Mouse (Mus musculus) liver, embryonic 14 days (tissue): Measurements from ENCODE around the gene Apobec3. TPM values are rescaled to one million over a fixed set of nuclear protein-coding genes. Genes with fewer than 3 reads are reported as not detected.

Experiments
- polyA plus RNA-seq: library from polyadenylated mRNA; depleted of rRNA; stranded (reverse); fragments of >200 nt; gene quantifications from 2 replicates; pipeline ENCODE4 v1.2.3, GENCODE M21; 2012; rRNA removed

Gene Apobec3
- 27.3 and 33.4 TPM in 2 replicates for polyA plus RNA-seq

GRCm38 (mm10) chr15:79891436-79892212, at the start of gene Apobec3:
TSS of gene Apobec3 (plus strand) at chr15:79891659.

Other genes starting within 250 kb of the Apobec3 start
- 0.47 and 0.58 TPM in 2 replicates for gene Fam227a, start 232.7 kb upstream of the Apobec3 start, polyA plus RNA-seq
- 5.4 and 5.5 TPM in 2 replicates for gene Cby1, start 232.5 kb upstream of the Apobec3 start, polyA plus RNA-seq
- gene Tomm22, start 220.8 kb upstream of the Apobec3 start, polyA plus RNA-seq: 59.4 and 75.8 TPM in 2 replicates
- 17.7 and 22.5 TPM in 2 replicates for gene Josd1, start 203.7 kb upstream of the Apobec3 start, polyA plus RNA-seq
- gene Gtpbp1, start 200.8 kb upstream of the Apobec3 start, polyA plus RNA-seq: 20.3 and 25.3 TPM in 2 replicates
- 5.3 and 6.8 TPM in 2 replicates for gene Sun2, start 149.1 kb upstream of the Apobec3 start, polyA plus RNA-seq
- 5.7 and 5.9 TPM in 2 replicates for gene Dnal4, start 113.8 kb upstream of the Apobec3 start, polyA plus RNA-seq
- gene Nptxr, start 86.9 kb upstream of the Apobec3 start, polyA plus RNA-seq: 0.10 and 0.11 TPM in 2 replicates
- gene Npcd, start 57.4 kb upstream of the Apobec3 start, polyA plus RNA-seq: 0.03 TPM in 1 of 2 replicates, not detected in the other
- 6.3 and 7.2 TPM in 2 replicates for gene Cbx6, start 57.0 kb upstream of the Apobec3 start, polyA plus RNA-seq
- gene Cbx7, start 79.5 kb downstream of the Apobec3 start, polyA plus RNA-seq: 2.2 and 2.3 TPM in 2 replicates
- gene Pdgfb, start 123.3 kb downstream of the Apobec3 start, polyA plus RNA-seq: 1.4 TPM in 2 replicates
- 9.7 and 10.5 TPM in 2 replicates for gene Syngr1, start 199.7 kb downstream of the Apobec3 start, polyA plus RNA-seq
- gene Rpl3, start 200.2 kb downstream of the Apobec3 start, polyA plus RNA-seq: 790 and 855 TPM in 2 replicates
- gene Tab1, start 241.5 kb downstream of the Apobec3 start, polyA plus RNA-seq: 11.2 and 11.4 TPM in 2 replicates